Mouse (Mus musculus): ENCODE data around the gene Olfr30.

- TF ChIP-seq CTCF (IDR thresholded peaks at IDR 0.05; ENCODE audit: low read depth) (no peak), EP300 (IDR thresholded peaks at IDR 0.05; ENCODE audit: low read depth) (no peak)
Observed at GRCm38 (mm10) chr11:58432259-58432658, 29.8 kb downstream of the Olfr30 start, which contains the start of gene Gm12253.
